Mouse (Mus musculus): ENCODE data around the gene 1520401A03Rik.
A peak's percentile ranks its signal among the peaks of the same experiment; 100 is the strongest.
"Not testable (repeated sequence)": the region's sequence is repeated elsewhere in the genome, so short reads cannot be mapped to it uniquely, and the experiment has no call there.

1520401A03Rik gene

GRCm38 (mm10) chr17:23722376-23723125 is at the start of gene 1520401A03Rik:
Gene 1520401A03Rik (minus strand): TSS chr17:23722783.
- DNase-seq (ENCODE audit: extremely low spot score, low spot score) = no peak

- not testable (repeated sequence) for DNase-seq (ENCODE audit: extremely low spot score, low spot score)
Measured at GRCm38 (mm10) chr17:23772219-23772556, 49.6 kb upstream of the 1520401A03Rik start.

GRCm38 (mm10) chr17:23771284-23772218 is 49.0 kb upstream of the 1520401A03Rik start, which contains the start of gene Flywch1:
Gene Flywch1 (minus strand): TSS chr17:23771602.
- peak; percentile 100 for DNase-seq (ENCODE audit: extremely low spot score, low spot score)

- no peak for DNase-seq (ENCODE audit: extremely low spot score, low spot score)
Measured at GRCm38 (mm10) chr17:23770896-23771283, 48.3 kb upstream of the 1520401A03Rik start.

GRCm38 (mm10) chr17:23770493-23770892 is 47.9 kb upstream of the 1520401A03Rik start:
- DNase-seq (ENCODE audit: extremely low spot score, low spot score) = no peak

- no peak for DNase-seq (ENCODE audit: extremely low spot score, low spot score)
Measured at GRCm38 (mm10) chr17:23762976-23763375, 40.4 kb upstream of the 1520401A03Rik start.

GRCm38 (mm10) chr17:23761155-23761554 is 38.6 kb upstream of the 1520401A03Rik start:
- DNase-seq (ENCODE audit: extremely low spot score, low spot score) = no peak

GRCm38 (mm10) chr17:23760231-23760630 is 37.6 kb upstream of the 1520401A03Rik start:
- no peak for DNase-seq (ENCODE audit: extremely low spot score, low spot score)

- DNase-seq (ENCODE audit: extremely low spot score, low spot score) = no peak
Measured at GRCm38 (mm10) chr17:23758801-23759200, 36.2 kb upstream of the 1520401A03Rik start.

- no peak for DNase-seq (ENCODE audit: extremely low spot score, low spot score)
Measured at GRCm38 (mm10) chr17:23757581-23757980, 35.0 kb upstream of the 1520401A03Rik start.

- no peak for DNase-seq (ENCODE audit: extremely low spot score, low spot score)
Measured at GRCm38 (mm10) chr17:23755689-23756088, 33.1 kb upstream of the 1520401A03Rik start.

- no peak for DNase-seq (ENCODE audit: extremely low spot score, low spot score)
Measured at GRCm38 (mm10) chr17:23749400-23750191, 27.0 kb upstream of the 1520401A03Rik start.

- DNase-seq (ENCODE audit: extremely low spot score, low spot score) = peak; percentile 53
Measured at GRCm38 (mm10) chr17:23748631-23749391, 26.2 kb upstream of the 1520401A03Rik start.

GRCm38 (mm10) chr17:23748026-23748425 is 25.4 kb upstream of the 1520401A03Rik start:
- no peak for DNase-seq (ENCODE audit: extremely low spot score, low spot score)

- no peak for DNase-seq (ENCODE audit: extremely low spot score, low spot score)
Measured at GRCm38 (mm10) chr17:23747471-23747870, 24.9 kb upstream of the 1520401A03Rik start.

GRCm38 (mm10) chr17:23746767-23747166 is 24.2 kb upstream of the 1520401A03Rik start:
- no peak for DNase-seq (ENCODE audit: extremely low spot score, low spot score)

- peak; percentile 31 for DNase-seq (ENCODE audit: extremely low spot score, low spot score)
Measured at GRCm38 (mm10) chr17:23746311-23746710, 23.7 kb upstream of the 1520401A03Rik start.

GRCm38 (mm10) chr17:23745301-23746251 is 23.0 kb upstream of the 1520401A03Rik start, which contains the start of gene Kremen2:
Gene Kremen2 (minus strand): TSS chr17:23745833.
- DNase-seq (ENCODE audit: extremely low spot score, low spot score) = peak; percentile 30

- peak; percentile 33 for DNase-seq (ENCODE audit: extremely low spot score, low spot score)
Measured at GRCm38 (mm10) chr17:23744651-23745050, 22.1 kb upstream of the 1520401A03Rik start.
